Mouse (Mus musculus) erythroblast, adult 5-6 weeks (primary cell): ENCODE results near the gene Bpifb5. TPM values are rescaled to one million over a fixed set of nuclear protein-coding genes. Genes with fewer than 3 reads are reported as not detected.
"Not testable (repeated sequence)": the region's sequence is repeated elsewhere in the genome, so short reads cannot be mapped to it uniquely, and the experiment has no call there.

Experiments
- ATAC-seq: replicated peaks from 2 replicates; pipeline ENCODE4 v1.8.0; 2016; ENCODE audit warnings: moderate number of reproducible peaks, mild to moderate bottlenecking, moderate TSS enrichment, inconsistent platforms; ENCODE audit not compliant: poor library complexity, low FRiP score, severe bottlenecking
- total RNA-seq, 2 experiments: library from RNA; stranded (forward) in 1 of 2; stranded (reverse) in 1 of 2; fragments of 150-400 nt in 1 of 2; fragments of 200-764, 138-1000 nt in 1 of 2; gene quantifications; 2 replicates each; pipeline versions ENCODE4 v1.2.3 to v1.2.4; 2015 to 2017; ENCODE audit warnings: low replicate concordance in 2 of 2

The Bpifb5 gene
- total RNA-seq, 2 experiments from 2014 or later = not detected

- no peak for ATAC-seq
These were observed 4.3 kb downstream of the Bpifb5 start for GRCm38 (mm10) chr2:154227830-154228229.

GRCm38 (mm10) chr2:154233426-154233825 is 9.9 kb downstream of the Bpifb5 start:
- no peak for ATAC-seq

- ATAC-seq = no peak
These were observed 17.2 kb downstream of the Bpifb5 start for GRCm38 (mm10) chr2:154240771-154241170.

- ATAC-seq = not testable (repeated sequence)
These were observed 19.2 kb downstream of the Bpifb5 start for GRCm38 (mm10) chr2:154242726-154243125.

- no peak for ATAC-seq
These were observed 20.0 kb downstream of the Bpifb5 start for GRCm38 (mm10) chr2:154243356-154244036.

GRCm38 (mm10) chr2:154245322-154245721 is 21.8 kb downstream of the Bpifb5 start:
- no peak for ATAC-seq

GRCm38 (mm10) chr2:154255254-154255653 is 31.7 kb downstream of the Bpifb5 start:
- ATAC-seq = not testable (repeated sequence)

GRCm38 (mm10) chr2:154255770-154256169 is 32.2 kb downstream of the Bpifb5 start:
- no peak for ATAC-seq

GRCm38 (mm10) chr2:154257554-154257953 is 34.0 kb downstream of the Bpifb5 start, which contains the start of gene Bpifb9a:
Gene Bpifb9a (plus strand): TSS chr2:154257854.
- not testable (repeated sequence) for ATAC-seq

GRCm38 (mm10) chr2:154264397-154264796 is 40.9 kb downstream of the Bpifb5 start:
- ATAC-seq = not testable (repeated sequence)

Other genes starting within 250 kb of the Bpifb5 start
- not detected in 2 replicates for gene Bpifa6, start 248.8 kb upstream of the Bpifb5 start, total RNA-seq (2015; ENCODE audit: low replicate concordance)
- gene Bpifa6, start 248.8 kb upstream of the Bpifb5 start, total RNA-seq (2017; ENCODE audit: low replicate concordance) = not detected in 2 replicates
- gene Bpifa2, start 215.5 kb upstream of the Bpifb5 start, total RNA-seq (2015; ENCODE audit: low replicate concordance) = not detected in 2 replicates
- not detected in 2 replicates for gene Bpifa2, start 215.5 kb upstream of the Bpifb5 start, total RNA-seq (2017; ENCODE audit: low replicate concordance)
- gene Bpifa3, start 93.4 kb upstream of the Bpifb5 start, total RNA-seq (2015; ENCODE audit: low replicate concordance) = not detected in 2 replicates
- gene Bpifa3, start 93.4 kb upstream of the Bpifb5 start, total RNA-seq (2017; ENCODE audit: low replicate concordance) = not detected in 2 replicates
- not detected in 2 replicates for gene Bpifa1, start 80.9 kb upstream of the Bpifb5 start, total RNA-seq (2015; ENCODE audit: low replicate concordance)
- gene Bpifa1, start 80.9 kb upstream of the Bpifb5 start, total RNA-seq (2017; ENCODE audit: low replicate concordance) = not detected in 2 replicates
- not detected in 2 replicates for gene Bpifa5, start 61.1 kb upstream of the Bpifb5 start, total RNA-seq (2015; ENCODE audit: low replicate concordance)
- gene Bpifa5, start 61.1 kb upstream of the Bpifb5 start, total RNA-seq (2017; ENCODE audit: low replicate concordance) = not detected in 2 replicates
- gene Bpifb1, start 32.9 kb upstream of the Bpifb5 start, total RNA-seq (2015; ENCODE audit: low replicate concordance) = not detected in 2 replicates
- not detected in 2 replicates for gene Bpifb1, start 32.9 kb upstream of the Bpifb5 start, total RNA-seq (2017; ENCODE audit: low replicate concordance)
- gene Bpifb9a, start 34.1 kb downstream of the Bpifb5 start, total RNA-seq (2015; ENCODE audit: low replicate concordance) = not detected in 2 replicates
- gene Bpifb9a, start 34.1 kb downstream of the Bpifb5 start, total RNA-seq (2017; ENCODE audit: low replicate concordance) = not detected in 2 replicates
- gene Bpifb9b, start 83.5 kb downstream of the Bpifb5 start, total RNA-seq (2015; ENCODE audit: low replicate concordance) = not detected in 2 replicates
- gene Bpifb9b, start 83.5 kb downstream of the Bpifb5 start, total RNA-seq (2017; ENCODE audit: low replicate concordance) = not detected in 2 replicates
- 5.9 and 13.1 TPM in 2 replicates for gene Cdk5rap1, start 149.3 kb downstream of the Bpifb5 start, total RNA-seq (2015; ENCODE audit: low replicate concordance)
- gene Cdk5rap1, start 149.3 kb downstream of the Bpifb5 start, total RNA-seq (2017; ENCODE audit: low replicate concordance) = 12.7 and 21.5 TPM in 2 replicates
- gene Snta1, start 184.4 kb downstream of the Bpifb5 start, total RNA-seq (2015; ENCODE audit: low replicate concordance) = not detected in 2 replicates
- 0.17 and 0.56 TPM in 2 replicates for gene Snta1, start 184.4 kb downstream of the Bpifb5 start, total RNA-seq (2017; ENCODE audit: low replicate concordance)
- 5.6 and 8.5 TPM in 2 replicates for gene Cbfa2t2, start 212.7 kb downstream of the Bpifb5 start, total RNA-seq (2015; ENCODE audit: low replicate concordance)
- 2.9 and 9.5 TPM in 2 replicates for gene Cbfa2t2, start 212.7 kb downstream of the Bpifb5 start, total RNA-seq (2017; ENCODE audit: low replicate concordance)